Mouse (Mus musculus): ENCODE results near the gene Larp6. TPM values are rescaled to one million over a fixed set of nuclear protein-coding genes. Genes with fewer than 3 reads are reported as not detected.

Larp6 gene
- polyA plus RNA-seq, 1 experiment, result 14.2 TPM

DNA sequence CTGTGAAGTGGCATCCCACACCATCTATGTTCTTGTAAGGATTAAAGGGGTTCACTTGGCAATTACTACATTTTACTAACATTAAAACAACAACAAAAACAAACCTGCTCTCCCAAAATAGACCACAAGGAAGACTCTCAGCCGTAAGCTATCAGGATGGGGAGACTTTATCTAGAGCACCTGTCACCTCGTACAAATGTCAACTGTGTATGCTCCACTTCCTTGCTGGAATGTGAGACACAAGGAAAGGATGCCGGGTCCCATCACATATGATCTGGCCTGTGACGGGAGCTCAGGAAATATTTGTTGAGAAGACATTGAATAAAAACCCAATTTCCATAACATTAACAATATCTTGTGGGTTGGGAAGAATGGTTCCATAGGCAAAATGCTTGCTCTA, 32.2 kb downstream of the Larp6 start:
- no peak for DNase-seq (ENCODE audit: low read depth)
- TF ChIP-seq POLR2A (IDR thresholded peaks at IDR 0.05; ENCODE audit: borderline replicate concordance, extremely low read depth, insufficient read depth, insufficient read length, poor library complexity, severe bottlenecking), result no peak
- no peak for TF ChIP-seq CTCF (IDR thresholded peaks at IDR 0.05; ENCODE audit: borderline replicate concordance, extremely low read depth, insufficient read depth, insufficient read length)

DNA sequence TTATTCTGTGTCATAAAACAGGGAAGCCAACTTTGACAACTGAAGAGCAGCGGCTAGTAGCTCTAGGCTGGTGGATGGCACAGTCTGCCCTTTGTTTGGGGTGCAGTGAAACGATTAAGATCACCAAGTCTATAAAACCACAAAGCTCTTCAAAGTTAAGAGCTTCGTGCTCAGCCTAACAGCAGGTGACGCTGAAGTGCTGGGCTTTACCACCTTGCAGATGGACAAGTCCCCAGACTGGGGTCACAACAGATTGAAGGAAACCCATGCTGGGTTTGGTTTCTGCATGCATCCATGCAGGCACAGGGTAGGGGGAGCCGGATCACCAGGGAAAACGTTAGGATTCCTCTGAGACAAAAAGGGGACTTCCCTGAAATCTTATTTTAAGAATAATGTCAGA, 33.8 kb downstream of the Larp6 start:
- TF ChIP-seq POLR2A (IDR thresholded peaks at IDR 0.05; ENCODE audit: borderline replicate concordance, extremely low read depth, insufficient read depth, insufficient read length, poor library complexity, severe bottlenecking) (no peak), CTCF (IDR thresholded peaks at IDR 0.05; ENCODE audit: borderline replicate concordance, extremely low read depth, insufficient read depth, insufficient read length) (no peak)
- DNase-seq (ENCODE audit: low read depth), result no peak

DNA sequence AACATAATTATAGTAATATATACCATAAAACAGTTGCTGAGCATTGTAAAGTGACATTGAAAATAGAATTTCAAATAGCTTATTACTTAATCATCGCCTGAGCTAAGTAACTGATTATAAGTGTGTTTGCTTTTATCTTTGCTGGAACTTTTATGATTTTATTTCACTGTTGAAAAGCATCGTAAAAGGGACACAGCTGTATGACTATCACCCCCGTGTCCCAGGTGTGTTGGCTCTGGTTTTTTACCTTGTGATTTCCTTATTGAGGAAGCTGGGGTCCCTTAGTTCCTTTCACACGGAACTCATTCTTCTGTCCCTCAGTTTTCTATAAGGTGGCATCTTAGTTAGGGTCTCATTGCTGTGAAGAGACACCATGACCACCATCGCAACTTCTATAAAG, 34.9 kb downstream of the Larp6 start:
- TF ChIP-seq CTCF (IDR thresholded peaks at IDR 0.05; ENCODE audit: borderline replicate concordance, extremely low read depth, insufficient read depth, insufficient read length) (no peak), POLR2A (IDR thresholded peaks at IDR 0.05; ENCODE audit: borderline replicate concordance, extremely low read depth, insufficient read depth, insufficient read length, poor library complexity, severe bottlenecking) (no peak)
- no peak for DNase-seq (ENCODE audit: low read depth)

DNA sequence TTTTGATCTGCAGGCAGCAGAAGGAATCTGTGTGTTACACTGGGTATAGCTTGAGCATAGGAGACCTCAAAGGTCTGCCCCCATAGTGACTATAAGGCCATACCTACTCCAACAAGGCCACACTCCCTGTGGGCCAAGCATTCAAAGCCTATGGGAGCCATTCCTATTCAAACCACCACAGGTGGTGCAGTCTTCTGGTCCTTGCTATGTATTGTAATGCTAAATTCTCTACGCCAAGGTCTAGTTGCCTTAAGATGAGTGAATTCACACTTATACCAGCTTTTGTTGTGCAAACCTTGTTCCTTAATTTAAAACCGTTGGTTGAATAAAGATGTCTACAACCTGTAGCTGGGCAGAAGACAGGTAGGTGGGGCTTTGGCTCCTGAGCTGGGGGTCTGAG, 35.4 kb downstream of the Larp6 start:
- no peak for DNase-seq (ENCODE audit: low read depth)
- no peak for TF ChIP-seq CTCF (IDR thresholded peaks at IDR 0.05; ENCODE audit: borderline replicate concordance, extremely low read depth, insufficient read depth, insufficient read length)
- no peak for TF ChIP-seq POLR2A (IDR thresholded peaks at IDR 0.05; ENCODE audit: borderline replicate concordance, extremely low read depth, insufficient read depth, insufficient read length, poor library complexity, severe bottlenecking)

DNA sequence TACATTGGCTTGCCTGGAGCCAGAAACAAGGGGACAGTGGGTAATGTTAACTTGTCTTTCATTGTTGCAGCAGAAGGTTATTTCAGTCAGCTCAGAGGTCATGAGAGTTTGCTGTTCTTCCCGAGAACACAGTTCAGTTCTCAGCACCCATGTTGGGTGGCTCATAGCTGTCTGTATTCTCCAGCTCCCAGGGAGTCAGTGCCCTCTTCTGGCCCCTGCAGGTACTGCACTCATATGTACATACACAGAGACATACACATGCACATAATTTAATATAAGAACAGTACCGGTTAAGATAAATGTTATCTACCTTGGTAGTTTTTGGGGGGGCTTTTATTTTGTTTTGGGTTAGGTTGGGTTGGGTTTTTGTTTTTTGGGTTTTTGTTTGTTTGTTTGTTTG, 36.3 kb downstream of the Larp6 start:
- no peak for DNase-seq (ENCODE audit: low read depth)
- TF ChIP-seq CTCF (IDR thresholded peaks at IDR 0.05; ENCODE audit: borderline replicate concordance, extremely low read depth, insufficient read depth, insufficient read length) (peak; percentile 34; the same call in 1 of the 2 replicates), POLR2A (IDR thresholded peaks at IDR 0.05; ENCODE audit: borderline replicate concordance, extremely low read depth, insufficient read depth, insufficient read length, poor library complexity, severe bottlenecking) (no peak)

DNA sequence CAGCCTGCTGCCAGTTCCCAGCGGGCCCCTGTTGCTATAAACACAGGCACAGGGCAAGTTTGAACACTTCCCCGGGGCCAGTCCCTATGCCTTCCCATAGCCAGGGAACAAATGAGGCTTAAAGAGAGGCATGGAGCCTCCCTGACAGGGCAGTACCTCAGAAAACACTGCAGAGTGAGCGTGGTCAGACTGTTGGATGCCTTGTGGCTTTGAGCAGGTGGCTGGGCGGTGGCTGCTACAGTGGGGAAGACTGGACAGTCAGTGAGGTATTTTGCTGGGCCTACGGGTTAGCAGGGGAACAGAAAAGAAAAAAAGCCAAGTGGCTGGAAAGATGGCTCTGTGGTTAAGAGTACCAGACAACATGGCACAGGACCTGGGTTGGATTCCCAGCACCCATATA, 38.3 kb downstream of the Larp6 start:
- TF ChIP-seq CTCF (IDR thresholded peaks at IDR 0.05; ENCODE audit: borderline replicate concordance, extremely low read depth, insufficient read depth, insufficient read length) (no peak), POLR2A (IDR thresholded peaks at IDR 0.05; ENCODE audit: borderline replicate concordance, extremely low read depth, insufficient read depth, insufficient read length, poor library complexity, severe bottlenecking) (no peak)
- DNase-seq (ENCODE audit: low read depth), result no peak

DNA sequence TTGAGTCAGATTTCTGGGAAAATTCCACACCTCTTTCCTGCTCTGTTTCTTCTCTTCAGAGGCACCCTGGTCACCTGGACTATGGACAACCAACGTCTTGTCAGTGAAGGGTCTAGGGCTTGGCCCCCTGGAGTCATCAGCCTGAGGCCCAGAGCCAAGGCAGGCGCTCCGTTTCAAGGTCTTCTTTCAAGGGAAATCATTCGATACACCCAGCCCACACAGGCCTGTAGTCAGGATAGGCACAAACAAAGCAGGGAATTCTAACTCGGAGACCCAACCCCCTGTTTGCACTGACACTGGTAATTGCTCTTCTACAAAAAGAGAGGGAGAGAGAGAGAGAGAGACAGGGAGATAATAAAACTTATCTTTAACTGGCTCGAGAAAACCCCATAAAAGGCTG, 39.2 kb downstream of the Larp6 start:
- DNase-seq (ENCODE audit: low read depth), result no peak

DNA sequence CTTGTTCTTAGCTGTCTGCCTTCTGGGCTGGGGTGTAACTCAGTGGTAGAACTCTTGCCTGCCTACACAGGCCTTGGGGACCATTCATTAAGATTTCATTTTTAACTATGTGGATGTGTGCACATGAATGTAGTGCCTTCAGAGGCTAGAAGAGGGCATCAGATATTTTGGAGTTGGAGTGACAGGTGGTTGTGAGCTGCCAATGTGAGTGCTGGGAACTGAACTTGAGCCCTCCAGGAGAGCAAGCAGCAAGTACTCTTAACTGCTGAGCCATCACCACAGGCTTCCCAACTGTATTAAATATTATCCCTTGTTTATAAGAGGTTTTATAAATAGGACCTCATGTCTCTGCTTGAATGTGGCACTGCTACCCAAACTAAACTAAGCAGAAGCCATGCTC, 39.8 kb downstream of the Larp6 start:
- TF ChIP-seq CTCF (IDR thresholded peaks at IDR 0.05; ENCODE audit: borderline replicate concordance, extremely low read depth, insufficient read depth, insufficient read length), result no peak
- no peak for TF ChIP-seq POLR2A (IDR thresholded peaks at IDR 0.05; ENCODE audit: borderline replicate concordance, extremely low read depth, insufficient read depth, insufficient read length, poor library complexity, severe bottlenecking)
- DNase-seq (ENCODE audit: low read depth), result no peak

More for the DNA sequence above, 39.2 kb downstream of the Larp6 start:
- TF ChIP-seq POLR2A (IDR thresholded peaks at IDR 0.05; ENCODE audit: borderline replicate concordance, extremely low read depth, insufficient read depth, insufficient read length, poor library complexity, severe bottlenecking) (no peak), CTCF (IDR thresholded peaks at IDR 0.05; ENCODE audit: borderline replicate concordance, extremely low read depth, insufficient read depth, insufficient read length) (no peak)

DNA sequence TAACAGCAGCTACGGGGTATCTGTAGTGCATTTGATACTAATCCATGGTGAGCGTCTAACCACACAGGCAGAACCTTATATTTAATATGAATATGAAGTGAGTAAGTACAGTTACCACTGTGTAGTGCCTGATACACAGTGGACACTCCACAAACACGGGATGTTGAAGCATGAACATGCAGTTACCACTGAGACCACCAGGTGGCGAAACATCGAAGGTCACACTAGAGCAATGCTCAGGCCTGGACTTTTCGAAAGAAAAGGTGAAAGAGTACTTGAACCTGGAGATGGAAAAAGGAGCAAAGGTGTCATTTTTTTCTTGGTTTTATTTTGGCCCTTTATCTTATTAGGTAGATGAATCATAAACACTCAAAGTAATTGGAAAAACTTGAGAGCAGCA, 43.5 kb downstream of the Larp6 start:
- DNase-seq (ENCODE audit: low read depth), result peak; percentile 68

DNA sequence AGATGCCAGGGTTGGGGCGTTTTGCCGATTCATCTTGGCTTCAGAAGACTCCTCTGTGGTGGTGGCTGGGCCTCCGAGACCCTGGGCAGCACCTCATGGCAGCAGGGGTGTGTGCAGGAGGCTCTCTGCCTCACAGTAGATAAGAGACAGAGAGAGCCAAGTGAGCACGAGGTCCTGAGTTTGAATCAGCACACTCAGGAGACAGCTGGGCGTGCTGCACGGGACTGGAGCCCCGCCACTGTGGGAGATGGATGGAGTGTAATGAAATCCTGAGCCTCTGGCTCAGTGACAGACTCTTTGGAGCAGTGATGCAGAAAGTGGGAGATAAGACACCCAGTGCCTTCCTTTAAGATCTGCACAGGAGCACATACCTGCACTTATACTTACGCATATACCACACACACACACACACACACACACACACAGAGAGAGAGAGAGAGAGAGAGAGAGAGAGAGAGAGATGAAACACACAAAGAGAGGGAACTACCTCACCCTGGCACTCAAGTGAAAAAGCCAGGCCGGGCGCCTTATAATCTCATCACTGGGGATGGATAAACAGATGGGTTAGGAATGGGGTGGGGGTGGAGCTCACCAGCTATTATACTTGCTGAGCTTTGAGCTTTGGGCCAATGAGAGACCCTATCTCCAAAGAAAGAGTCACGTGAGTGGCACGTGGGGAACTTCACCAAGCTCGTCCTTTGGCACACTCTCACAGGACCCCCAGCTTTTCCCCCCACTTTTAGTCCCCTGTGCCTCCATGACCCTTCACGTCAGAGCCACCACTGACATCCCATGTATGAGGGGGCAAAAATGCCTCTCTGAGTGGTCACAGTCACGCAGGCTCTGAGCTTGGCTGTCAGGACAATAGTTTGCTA, 44.3 kb downstream of the Larp6 start:
- DNase-seq (ENCODE audit: low read depth), result no peak
- TF ChIP-seq POLR2A (IDR thresholded peaks at IDR 0.05; ENCODE audit: borderline replicate concordance, extremely low read depth, insufficient read depth, insufficient read length, poor library complexity, severe bottlenecking) (no peak), CTCF (IDR thresholded peaks at IDR 0.05; ENCODE audit: borderline replicate concordance, extremely low read depth, insufficient read depth, insufficient read length) (no peak)

More for the DNA sequence above, 43.5 kb downstream of the Larp6 start:
- TF ChIP-seq CTCF (IDR thresholded peaks at IDR 0.05; ENCODE audit: borderline replicate concordance, extremely low read depth, insufficient read depth, insufficient read length) (peak; percentile 80; the same call in 1 of the 2 replicates), POLR2A (IDR thresholded peaks at IDR 0.05; ENCODE audit: borderline replicate concordance, extremely low read depth, insufficient read depth, insufficient read length, poor library complexity, severe bottlenecking) (no peak)

DNA sequence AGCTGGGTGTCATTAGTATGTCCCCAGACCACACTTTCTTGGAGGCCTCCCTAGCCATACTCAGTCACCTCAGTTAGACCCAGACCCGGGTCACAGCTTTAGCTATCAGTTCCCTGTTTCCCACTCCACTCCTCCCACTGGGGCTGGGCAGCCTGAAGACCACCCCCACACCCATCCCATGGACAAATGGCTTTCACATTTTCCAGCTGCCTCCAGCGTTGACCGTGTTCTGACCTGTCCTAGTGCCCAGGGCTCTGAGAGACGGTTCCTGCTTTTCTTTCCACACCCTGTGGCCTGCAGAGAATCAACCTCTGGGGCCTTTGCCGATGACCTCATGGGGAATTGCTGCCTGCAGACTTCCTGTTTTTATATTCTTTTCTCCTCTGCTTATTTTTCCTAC, 45.0 kb downstream of the Larp6 start:
- TF ChIP-seq CTCF (IDR thresholded peaks at IDR 0.05; ENCODE audit: borderline replicate concordance, extremely low read depth, insufficient read depth, insufficient read length) (no peak), POLR2A (IDR thresholded peaks at IDR 0.05; ENCODE audit: borderline replicate concordance, extremely low read depth, insufficient read depth, insufficient read length, poor library complexity, severe bottlenecking) (no peak)
- peak; percentile 21 for DNase-seq (ENCODE audit: low read depth)

All from brain, embryonic 14.5 days (tissue).